Mouse (Mus musculus) cortical plate, adult 2 months (tissue): ENCODE results near the gene Kifc3.

Experiments
- CTCF ChIP-seq: fragments of 200-500 bp; IDR thresholded peaks from 2 replicates; pipeline ENCODE4 v1.5.1; 2011; ENCODE audit warnings: mild to moderate bottlenecking, control low read depth, low read length; ENCODE audit not compliant: insufficient read depth; ENCODE audit errors: extremely low read depth
- POLR2A ChIP-seq: fragments of 200-500 bp; IDR thresholded peaks from 2 replicates; pipeline ENCODE4 v1.6.1; 2011; ENCODE audit warnings: mild to moderate bottlenecking, low read length, control low read depth; ENCODE audit not compliant: insufficient read depth; ENCODE audit errors: extremely low read depth

GRCm38 (mm10) chr8:95142075-95142831, 60.4 kb downstream of the Kifc3 start:
- TF ChIP-seq CTCF = no peak
- TF ChIP-seq POLR2A = peak; percentile 44; the same call in 1 of the 2 replicates
